Mouse (Mus musculus): ENCODE measurements around the gene Extl2.

- TF ChIP-seq POLR2A (IDR thresholded peaks at IDR 0.05; ENCODE audit: low read depth, low read length): no peak
- TF ChIP-seq CTCF (IDR thresholded peaks at IDR 0.05; ENCODE audit: extremely low read depth, insufficient read length, insufficient replicate concordance, low read depth, low read length): no peak
Observed at GRCm38 (mm10) chr3:116024236-116024635, 17.0 kb downstream of the Extl2 start.
